Mouse (Mus musculus): Measurements from ENCODE around the gene Haspin. TPM values are rescaled to one million over a fixed set of nuclear protein-coding genes. Genes with fewer than 3 reads are reported as not detected.
A peak's percentile ranks its signal among the peaks of the same experiment; 100 is the strongest.

Haspin gene
- total RNA-seq, 2 experiments from 2014 or later = 0.22 to 0.28 TPM

GRCm38 (mm10) chr11:73146975-73147365, 8.9 kb upstream of the Haspin start:
- no peak for DNase-seq
- intact Hi-C loops (cut with DNase I) = no loop called here

GRCm38 (mm10) chr11:73146026-73146974, 8.2 kb upstream of the Haspin start:
- intact Hi-C loops (cut with DNase I) = no loop called here
- no peak for DNase-seq

GRCm38 (mm10) chr11:73144261-73144681, 6.2 kb upstream of the Haspin start:
- DNase-seq = no peak
- intact Hi-C loops (cut with DNase I) = no loop called here

- intact Hi-C loops (cut with DNase I) = loop anchor here (5.0 kb wide), 1 partner anchor 1235 kb away; no protein-coding TSS in a partner anchor
- DNase-seq = no peak
Observed at GRCm38 (mm10) chr11:73137116-73137515, 978 bp downstream of the Haspin start.

- no peak for DNase-seq
- intact Hi-C loops (cut with DNase I) = loop anchor here (5.0 kb wide), 1 partner anchor 1236 kb away; no protein-coding TSS in a partner anchor
Observed at GRCm38 (mm10) chr11:73136587-73136986, 1.5 kb downstream of the Haspin start.

- intact Hi-C loops (cut with DNase I) = no loop called here
- DNase-seq = no peak
Observed at GRCm38 (mm10) chr11:73134222-73134621, 3.9 kb downstream of the Haspin start.

- intact Hi-C loops (cut with DNase I) = loop anchor here (2.0 kb wide), 1 partner anchor 150 kb away; no protein-coding TSS in a partner anchor
- no peak for DNase-seq
Observed at GRCm38 (mm10) chr11:73132999-73133398, 5.1 kb downstream of the Haspin start.

GRCm38 (mm10) chr11:73131020-73131419, 7.1 kb downstream of the Haspin start:
- DNase-seq = no peak
- intact Hi-C loops (cut with DNase I) = no loop called here

GRCm38 (mm10) chr11:73126495-73126894, 11.6 kb downstream of the Haspin start:
- DNase-seq = no peak
- intact Hi-C loops (cut with DNase I) = no loop called here

- no peak for DNase-seq
- intact Hi-C loops (cut with DNase I) = no loop called here
Observed at GRCm38 (mm10) chr11:73111414-73111813, 26.7 kb downstream of the Haspin start.

- no peak for DNase-seq
- intact Hi-C loops (cut with DNase I) = loop anchor here (5.0 kb wide), 1 partner anchor 38 kb away; no protein-coding TSS in a partner anchor
Observed at GRCm38 (mm10) chr11:73109941-73110340, 28.2 kb downstream of the Haspin start.

- intact Hi-C loops (cut with DNase I) = loop anchor here (5.0 kb wide), 1 partner anchor 37 kb away; no protein-coding TSS in a partner anchor
- no peak for DNase-seq
Observed at GRCm38 (mm10) chr11:73108898-73109625, 29.0 kb downstream of the Haspin start.

GRCm38 (mm10) chr11:73108195-73108897, 29.7 kb downstream of the Haspin start:
- DNase-seq = no peak
- intact Hi-C loops (cut with DNase I) = loop anchor here (5.0 kb wide), 1 partner anchor 36 kb away; no protein-coding TSS in a partner anchor

GRCm38 (mm10) chr11:73107358-73107757, 30.7 kb downstream of the Haspin start:
- intact Hi-C loops (cut with DNase I) = loop anchor here (2.0 to 5.0 kb wide), 2 partner anchors 35 to 101 kb away; no protein-coding TSS in a partner anchor
- DNase-seq = peak; percentile 14 to 46

- no peak for DNase-seq
- intact Hi-C loops (cut with DNase I) = loop anchor here (5.0 kb wide), 1 partner anchor 33 kb away; no protein-coding TSS in a partner anchor
Observed at GRCm38 (mm10) chr11:73105246-73105645, 32.8 kb downstream of the Haspin start.

GRCm38 (mm10) chr11:73101308-73101707, 36.8 kb downstream of the Haspin start:
- intact Hi-C loops (cut with DNase I) = no loop called here
- DNase-seq = no peak

GRCm38 (mm10) chr11:73099976-73100750, 37.9 kb downstream of the Haspin start:
- intact Hi-C loops (cut with DNase I) = no loop called here
- DNase-seq = no peak

- no peak for DNase-seq
- intact Hi-C loops (cut with DNase I) = no loop called here
Observed at GRCm38 (mm10) chr11:73098860-73099259, 39.2 kb downstream of the Haspin start.

- no peak for DNase-seq
- intact Hi-C loops (cut with DNase I) = no loop called here
Observed at GRCm38 (mm10) chr11:73094231-73094995, 43.7 kb downstream of the Haspin start.

Data from heart, postnatal 36 days (tissue).